Mouse (Mus musculus) kidney, postnatal 4 days (tissue): ENCODE measurements around the gene Oscar.

Experiments
- DNase-seq, 2 experiments: peaks; one replicate each; pipeline ENCODE4 v3.0.0; 2021; ENCODE audit warnings: mixed read lengths in 2 of 2

The Oscar gene

DNA sequence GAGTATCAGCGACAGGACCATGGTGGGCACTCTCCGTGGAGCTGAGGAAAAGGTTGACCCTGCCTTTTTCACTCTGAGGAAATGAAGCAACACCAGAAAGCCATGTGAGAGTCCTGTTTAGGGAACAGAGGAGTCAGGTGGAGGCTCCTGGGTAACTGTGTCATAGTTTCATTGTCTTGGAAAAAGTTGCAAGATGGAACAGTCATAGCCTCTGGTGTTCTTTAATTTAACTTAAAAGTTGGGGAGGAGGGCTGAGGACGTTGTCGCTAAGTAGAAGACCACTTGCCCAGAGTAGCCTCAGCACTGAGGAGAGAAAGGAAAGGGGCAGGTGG lies at the start of gene Oscar:
Gene Oscar, minus strand, starts transcription at position 101 of the 332 bp plus-strand sequence.
- DNase-seq = no peak

DNA sequence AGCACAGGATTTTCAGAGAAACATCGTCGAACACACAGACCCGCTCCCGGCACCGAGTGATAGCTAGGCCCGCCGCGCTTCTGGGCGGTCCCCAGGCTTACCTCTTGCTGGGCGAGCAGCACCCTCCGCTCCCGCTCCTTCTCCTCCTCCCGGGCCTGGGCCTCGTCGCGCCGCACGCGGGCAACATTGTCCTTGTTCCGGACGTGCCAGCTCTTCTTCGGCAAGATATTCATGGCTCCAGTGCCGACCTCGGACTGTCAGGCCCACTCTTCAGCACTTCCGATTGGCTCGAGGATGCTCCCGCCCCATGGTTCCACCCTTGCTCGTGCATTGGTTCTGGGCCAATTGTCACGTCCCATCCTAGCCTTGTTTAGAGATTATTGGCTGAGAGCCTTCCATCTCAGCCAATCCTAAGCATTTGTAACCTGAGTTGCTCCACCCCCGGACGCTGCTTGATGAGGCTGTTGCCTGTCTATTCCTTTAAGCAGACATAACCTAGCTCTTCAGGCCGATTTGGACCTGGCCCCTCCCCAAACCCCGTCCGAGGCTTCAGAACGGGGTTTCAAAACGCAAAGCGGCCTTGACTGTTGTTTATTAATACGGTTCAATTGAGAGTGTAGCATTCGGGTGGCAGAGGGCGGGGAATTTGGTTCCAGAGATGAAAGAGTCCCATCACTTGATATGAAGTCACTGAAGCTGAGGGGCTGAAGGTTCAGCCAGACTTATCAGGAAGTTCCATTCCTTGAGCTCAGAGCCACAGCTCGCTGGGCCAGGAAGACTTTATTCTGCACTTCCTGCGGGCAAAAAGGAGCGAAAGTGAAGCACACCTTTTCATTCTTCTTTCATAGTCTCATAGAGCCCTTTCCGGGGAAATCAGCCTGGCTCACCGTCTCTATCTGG lies 49.5 kb upstream of the Oscar start, which contains the start of gene Leng1:
Gene Leng1, minus strand, starts transcription at position 626 of the 900 bp plus-strand sequence.
- peak; percentile 95 to 97 for DNase-seq

DNA sequence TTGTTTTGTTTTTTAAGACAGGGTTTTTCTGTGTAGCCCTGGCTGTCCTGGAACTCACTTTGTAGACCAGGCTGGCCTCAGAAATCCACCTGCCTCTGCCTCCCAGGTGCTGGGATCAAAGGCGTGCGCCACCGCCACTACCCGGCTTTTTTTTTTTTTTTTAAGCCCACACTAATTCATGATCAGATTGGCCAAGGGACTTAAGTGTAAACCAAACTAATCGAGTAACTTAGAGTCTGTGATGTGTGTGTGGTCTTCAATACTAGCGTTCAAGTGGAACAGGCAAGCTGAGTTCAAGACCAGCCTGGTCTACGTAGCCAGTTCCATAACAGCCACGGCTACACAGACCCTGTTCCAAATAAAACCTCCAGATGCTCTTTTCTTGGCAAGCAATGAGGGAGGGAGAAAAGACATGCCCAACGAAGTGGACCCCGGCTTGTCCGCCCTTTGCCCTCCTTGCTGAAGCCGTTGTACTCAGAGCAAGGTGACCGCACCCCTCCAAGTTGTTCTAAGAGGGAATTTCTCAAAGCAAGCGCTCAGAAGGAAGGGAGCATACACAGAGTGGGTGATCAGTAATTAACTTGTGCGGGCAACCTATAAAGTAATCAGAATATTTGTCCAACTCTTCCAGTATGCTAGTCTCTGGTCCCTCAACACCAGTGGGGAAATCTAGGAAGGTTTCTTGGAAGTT lies 48.7 kb upstream of the Oscar start:
- peak; percentile 37 to 62 for DNase-seq

DNA sequence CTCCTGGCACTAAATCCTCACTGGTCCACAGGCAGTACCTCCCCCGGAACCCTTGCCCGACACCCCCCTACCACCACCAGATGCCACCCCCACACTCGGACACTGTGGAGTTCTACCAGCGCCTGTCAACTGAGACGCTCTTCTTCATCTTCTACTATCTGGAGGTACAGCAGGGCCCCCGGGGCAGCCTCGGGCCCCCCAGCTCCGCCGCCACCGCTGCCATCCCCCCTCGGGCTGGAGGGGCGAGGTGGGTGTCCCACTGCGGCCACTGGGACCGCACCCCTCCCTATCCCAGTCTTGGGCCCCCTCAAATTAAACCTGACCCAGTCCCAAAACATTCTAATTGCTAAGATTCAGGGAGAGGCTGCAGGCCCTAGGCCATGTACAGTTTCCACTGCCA lies 42.6 kb upstream of the Oscar start:
- no peak for DNase-seq

DNA sequence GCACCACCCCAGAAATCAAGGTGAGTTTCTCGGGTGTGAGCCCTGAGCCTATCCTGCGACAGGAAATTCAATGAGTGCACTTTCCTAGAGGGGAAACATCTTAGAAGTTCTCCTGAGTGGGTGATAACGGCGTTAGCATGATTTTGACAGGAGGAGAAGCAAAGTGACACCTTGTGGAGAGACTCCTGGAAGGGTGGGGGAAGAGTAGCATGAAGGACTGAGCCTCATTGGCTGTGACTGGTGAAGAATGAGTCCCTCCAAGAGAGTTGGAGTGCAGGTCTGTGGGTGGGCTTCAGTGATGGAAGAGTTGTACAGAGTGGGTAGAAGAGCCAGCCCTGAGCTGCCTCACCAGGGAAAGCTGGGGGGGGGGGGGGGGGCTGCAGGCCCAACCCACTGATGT lies 41.0 kb upstream of the Oscar start:
- no peak for DNase-seq

DNA sequence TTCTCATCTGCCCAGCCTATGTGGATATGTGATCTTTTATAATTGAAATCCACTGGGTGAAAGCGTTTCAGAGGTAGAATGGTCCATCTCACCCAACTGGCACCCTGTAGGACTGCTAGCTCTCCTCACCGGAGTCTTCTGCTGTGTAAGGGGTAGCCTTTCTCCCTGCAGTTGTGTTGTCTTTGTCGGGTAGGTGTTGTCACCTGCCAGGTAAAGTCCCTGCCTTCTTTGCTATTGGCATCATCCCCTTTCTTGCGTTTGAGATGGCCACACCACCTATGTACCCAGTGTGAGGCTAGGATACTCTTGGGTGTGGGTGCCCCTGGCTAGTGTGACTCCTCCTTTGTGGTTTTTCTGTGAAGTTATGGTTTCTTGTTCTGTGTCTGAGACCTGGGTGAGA lies 30.7 kb upstream of the Oscar start:
- no peak for DNase-seq

DNA sequence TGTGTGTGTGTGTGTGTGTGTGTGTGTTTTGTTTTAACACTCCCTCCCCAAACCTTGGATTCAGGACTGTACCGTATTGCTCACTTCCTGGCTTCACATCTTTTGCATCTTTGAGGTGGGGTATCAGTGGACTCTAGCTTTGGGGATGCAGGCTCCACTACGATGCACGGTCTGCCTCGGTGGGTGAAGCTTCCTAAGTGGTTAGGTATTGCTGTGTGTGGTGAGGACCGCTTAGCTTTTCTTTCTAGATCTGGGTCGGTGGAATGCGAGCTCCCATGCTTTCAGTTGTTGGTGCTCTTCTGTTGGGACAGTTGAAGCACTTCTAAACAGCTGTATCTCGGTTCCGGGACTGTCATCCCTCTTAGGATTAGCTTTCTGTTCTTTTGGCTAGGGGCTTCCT lies 30.2 kb upstream of the Oscar start:
- no peak for DNase-seq

DNA sequence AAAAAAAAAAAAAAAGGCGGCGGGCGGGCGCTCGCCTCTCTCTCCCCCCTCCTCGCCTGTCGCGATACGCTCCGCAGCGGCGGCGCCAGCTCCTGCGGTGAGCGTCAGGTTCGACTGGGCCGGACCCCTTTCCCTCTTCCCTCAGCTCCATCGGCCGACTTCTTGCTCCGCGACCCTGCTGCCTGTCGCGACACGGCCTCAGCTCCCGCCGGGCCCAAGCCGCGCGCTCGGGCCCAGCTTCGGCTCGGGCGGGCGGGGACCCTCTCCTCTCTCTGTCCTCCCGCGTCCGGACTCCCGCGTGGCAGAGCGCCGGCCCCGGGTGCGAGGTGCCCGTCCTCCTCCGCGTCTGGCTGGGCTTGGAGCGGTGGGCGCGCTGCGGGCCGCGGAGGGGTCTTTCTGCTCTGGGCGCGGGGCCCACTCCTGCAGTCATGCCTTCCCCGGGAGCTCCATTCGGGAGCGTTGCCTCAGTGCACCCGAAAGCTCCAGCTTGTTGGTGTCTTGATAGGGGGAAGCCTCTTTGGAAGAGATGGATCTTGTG lies 29.6 kb upstream of the Oscar start:
- DNase-seq = no peak

DNA sequence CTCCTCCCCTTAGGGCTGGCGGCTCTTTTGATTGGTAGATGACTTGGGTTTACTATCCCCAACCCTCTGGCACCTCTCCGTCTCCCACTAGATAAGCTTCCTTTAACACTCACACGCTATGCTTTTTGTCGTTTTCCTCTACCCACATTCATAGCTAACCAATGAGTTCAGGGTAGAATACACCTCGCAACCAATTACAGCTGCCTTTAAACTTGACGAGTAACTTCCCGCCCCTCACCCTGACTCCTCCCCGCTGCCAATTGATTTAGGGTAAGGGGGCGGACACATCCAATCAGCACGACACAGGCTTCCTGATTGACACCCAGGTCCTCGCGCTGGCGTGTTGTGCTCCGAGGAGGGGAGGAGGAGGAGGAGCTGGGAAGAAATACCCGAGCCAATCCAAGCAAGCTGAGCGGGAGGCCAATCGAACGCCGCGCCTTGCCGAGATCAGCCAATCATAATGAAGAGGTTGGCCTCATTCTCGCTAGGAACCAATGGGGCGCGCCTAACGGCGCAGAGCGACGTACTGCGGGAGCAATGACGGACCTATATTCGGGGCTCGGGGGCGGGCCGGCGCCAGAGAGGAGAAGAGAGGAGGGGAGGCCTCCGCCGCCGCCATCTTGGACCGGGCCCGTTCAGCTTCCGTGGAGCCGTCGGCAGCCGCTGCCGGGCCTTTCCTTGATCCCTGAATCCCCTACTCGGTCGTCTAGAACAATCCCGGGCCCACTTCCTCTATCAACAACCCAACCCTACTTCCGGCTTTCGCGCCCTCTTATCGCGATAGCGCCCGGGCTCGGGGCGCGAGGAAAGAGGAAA lies 28.9 kb upstream of the Oscar start, which contains the start of gene Cnot3:
Gene Cnot3, plus strand, starts transcription at position 597 of the 816 bp plus-strand sequence.
- DNase-seq = peak; percentile 97 to 99

DNA sequence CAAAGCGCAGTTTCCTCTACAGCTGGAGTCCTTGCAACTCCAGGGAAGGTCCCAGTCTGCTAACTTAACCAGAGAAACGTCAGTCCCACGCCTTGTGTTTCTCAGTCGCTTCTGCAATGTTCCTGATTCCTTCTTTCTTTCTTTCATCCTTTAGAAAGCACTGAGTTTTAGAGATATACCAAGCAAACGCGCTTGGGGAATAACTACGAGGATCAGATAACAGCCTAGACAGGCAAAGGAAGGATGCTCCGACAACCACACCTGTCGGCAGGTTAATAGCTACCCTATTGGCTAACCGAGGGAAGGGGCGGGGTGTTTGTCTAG lies 28.4 kb upstream of the Oscar start:
- DNase-seq = peak; percentile 91 to 94

DNA sequence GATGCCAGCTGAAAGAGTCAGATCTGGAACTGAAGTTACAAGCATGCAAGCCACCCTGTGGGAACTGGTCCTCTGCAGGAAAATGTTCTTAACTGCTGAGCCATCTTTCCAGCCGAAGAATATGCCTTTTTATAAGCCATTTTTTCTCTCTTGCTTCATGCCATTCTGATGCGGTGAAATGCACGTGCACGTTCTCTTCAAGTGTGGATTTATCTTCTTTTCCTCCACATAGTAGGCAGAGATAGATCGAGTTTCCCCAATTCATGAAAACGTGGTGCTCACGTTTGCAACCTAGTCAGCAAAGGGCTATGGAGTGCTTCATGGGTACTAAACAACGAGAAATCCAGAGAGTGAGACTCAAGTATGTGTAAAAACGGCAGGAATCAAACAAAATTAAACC lies 27.9 kb upstream of the Oscar start:
- no peak for DNase-seq

DNA sequence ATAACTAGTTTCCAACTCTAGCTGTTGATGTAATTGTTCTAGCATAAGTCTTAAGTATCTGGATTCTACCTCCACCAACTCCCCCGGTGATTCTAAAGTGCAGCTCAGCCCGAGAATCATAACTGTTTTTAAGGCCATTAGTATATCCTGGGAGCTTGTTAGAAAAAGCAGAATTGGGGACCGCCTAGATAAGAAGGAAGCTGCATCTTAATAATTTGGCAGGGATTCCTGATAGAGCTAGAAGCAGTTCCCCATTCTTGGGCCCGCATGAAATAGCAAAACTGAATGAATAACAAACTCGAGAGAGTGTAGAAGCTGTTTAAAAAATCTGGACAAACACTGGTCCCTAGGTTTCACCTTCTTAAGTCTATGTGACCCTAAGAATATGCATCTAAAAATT lies 27.5 kb upstream of the Oscar start:
- DNase-seq = no peak

DNA sequence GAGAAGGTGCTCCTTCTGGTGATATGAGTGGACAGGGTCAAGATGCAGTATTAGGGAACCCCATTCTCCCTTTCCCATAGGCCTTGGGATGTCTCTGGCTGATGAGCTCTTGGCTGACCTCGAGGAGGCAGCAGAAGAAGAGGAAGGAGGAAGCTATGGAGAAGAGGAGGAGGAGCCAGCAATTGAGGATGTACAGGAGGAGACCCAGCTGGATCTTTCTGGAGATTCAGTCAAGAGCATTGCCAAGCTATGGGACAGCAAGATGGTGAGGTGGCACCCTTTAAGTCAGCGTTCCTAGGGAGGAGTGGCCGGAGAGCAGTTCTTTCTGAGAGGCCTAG lies 14.5 kb upstream of the Oscar start:
- DNase-seq = no peak

DNA sequence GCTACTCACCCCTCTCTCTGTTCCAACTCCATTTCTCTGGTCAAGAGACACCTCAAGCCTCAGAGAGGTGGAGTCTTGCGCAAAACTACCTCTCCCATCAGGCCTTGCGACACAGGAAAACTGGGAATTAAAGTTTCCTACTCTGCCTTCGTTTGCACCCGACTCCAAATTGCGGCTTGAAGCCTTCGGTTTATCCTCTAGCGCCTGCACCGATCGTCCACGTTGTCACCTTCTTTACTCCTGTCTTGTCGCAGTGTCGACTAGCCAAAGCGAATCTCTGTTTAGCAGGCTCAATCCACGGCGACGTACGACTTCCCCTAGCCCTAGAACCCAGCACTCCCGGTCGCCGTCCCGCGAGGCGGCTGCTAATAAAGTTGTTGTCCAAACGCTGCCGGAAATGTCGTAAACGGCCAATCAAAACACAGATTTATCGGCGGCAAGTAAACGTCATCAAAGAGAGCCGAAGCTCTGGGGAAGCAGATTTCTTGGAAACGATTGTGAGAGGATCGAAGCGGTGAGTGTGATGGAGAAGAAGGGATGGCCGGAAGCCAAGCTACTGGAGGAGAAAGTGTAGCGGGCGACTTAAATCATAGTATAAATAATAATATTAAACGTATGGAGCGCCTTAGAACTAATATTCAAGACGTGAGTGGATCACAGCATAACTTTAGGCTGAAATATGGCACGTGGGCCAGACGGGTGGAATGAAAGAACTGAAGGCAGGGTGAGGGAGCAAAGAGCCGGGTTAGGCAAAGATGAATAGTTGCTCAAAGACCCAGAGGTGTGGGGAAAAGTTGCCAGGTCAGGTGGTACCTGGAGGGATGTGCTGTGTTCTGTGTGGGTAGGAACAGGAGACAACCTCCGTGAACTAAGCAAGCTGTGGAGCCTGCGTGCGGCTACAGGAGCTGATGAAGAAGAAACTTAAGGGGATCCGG lies 13.9 kb upstream of the Oscar start, which contains the start of the genes Tfpt and Prpf31:
Gene Tfpt, minus strand, starts transcription at position 387 of the 935 bp plus-strand sequence.
Gene Prpf31, plus strand, starts transcription at position 443 of the 935 bp plus-strand sequence.
- DNase-seq = peak; percentile 90 to 93

DNA sequence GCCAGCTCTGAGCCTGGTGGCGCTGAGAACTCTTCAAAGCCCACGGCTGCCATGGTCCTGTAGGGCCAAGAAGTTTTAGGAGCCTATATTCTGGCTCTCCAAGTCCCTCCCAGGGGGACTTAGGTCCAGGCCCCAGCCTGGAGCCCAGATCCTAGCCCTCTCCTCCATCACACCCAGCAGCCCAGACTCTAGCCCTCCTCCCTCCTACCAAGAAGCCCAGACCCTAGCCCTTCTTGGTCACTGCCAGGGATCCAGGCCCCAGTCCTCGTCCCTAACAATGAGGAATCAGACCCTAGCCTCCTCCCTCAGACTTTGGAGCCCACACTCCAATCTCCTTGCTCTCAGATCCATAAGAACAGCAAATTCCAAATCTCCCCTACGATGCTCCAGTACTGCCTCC lies 13.1 kb upstream of the Oscar start:
- DNase-seq = no peak

DNA sequence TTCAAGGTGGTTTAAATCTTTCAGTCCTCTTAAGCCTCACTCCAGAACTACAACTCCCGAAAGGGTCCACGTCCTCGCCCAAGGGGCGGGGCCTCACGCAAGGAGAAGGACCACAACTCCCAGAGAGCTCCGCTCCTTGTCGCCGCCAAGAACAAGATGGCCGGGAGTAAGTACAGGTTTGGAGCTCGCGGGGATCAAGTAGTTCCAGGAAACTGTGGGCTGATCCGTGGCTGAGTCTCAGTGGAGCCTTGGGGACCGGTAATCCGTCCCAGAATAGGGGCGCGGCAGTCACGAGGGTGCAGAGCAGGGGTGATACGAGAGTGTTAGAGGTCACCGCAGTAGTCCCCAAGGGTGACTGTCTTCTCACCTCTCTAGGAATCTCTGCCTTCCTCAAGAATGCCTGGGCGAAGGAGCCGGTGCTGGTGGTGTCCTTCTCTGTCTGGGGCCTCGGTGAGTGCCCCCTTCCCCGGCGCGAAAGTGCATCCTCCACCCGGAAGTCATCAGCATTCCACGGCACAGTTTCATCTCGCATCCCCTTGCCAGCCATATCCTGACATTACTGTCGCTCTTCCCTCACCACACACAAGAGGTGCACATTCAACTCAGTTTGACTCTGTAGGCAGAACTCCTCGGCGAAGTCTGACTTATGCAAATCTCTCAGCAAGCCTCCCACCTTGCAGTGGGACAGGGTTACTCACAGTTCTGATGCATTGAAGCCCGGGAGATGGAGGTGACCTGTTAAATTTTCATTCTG lies 1.5 kb upstream of the Oscar start, which contains the start of gene Ndufa3:
Gene Ndufa3, plus strand, starts transcription at position 132 of the 754 bp plus-strand sequence.
- DNase-seq = peak; percentile 87 to 93

DNA sequence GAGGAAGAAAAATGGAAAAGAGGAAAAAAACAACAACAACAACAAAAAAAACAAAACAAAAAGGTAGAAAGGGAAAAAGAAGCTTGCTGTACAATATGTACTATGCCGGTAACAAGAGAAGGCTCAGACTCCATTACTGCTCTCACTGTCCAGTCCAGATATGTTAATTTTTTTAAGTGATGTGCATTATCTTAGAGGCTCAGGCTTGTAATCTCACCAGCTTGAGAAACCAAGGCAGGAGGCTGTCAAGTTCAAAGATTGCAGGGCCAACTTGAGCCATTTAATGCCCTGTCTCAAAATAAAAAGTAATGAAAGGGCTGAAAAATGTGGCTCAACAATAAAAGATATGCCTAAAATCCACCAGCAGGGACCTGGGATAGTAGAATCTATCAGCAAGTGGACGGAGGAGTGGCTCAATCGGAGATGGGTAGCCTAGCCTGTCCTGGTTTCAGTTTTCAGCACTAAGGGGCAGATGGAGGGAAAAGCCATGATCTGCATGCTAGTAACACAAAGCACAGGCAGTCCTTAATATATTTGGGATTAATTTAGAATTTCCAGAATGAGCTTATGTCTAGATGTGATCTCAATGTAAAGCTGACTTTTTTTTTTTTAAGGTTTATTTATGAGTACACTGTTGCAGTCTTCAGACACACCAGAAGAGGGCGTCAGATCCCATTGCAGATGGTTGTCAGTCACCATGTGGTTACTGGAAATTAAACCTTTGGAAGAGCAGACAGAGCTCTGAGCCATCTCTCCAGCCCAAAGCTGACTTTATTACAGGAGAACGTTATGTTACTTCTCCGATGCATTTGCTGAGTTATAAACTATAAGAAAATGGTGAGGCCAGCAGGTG lies 658 bp upstream of the Oscar start:
- DNase-seq = peak in 1 of 2 experiments; percentile 33

DNA sequence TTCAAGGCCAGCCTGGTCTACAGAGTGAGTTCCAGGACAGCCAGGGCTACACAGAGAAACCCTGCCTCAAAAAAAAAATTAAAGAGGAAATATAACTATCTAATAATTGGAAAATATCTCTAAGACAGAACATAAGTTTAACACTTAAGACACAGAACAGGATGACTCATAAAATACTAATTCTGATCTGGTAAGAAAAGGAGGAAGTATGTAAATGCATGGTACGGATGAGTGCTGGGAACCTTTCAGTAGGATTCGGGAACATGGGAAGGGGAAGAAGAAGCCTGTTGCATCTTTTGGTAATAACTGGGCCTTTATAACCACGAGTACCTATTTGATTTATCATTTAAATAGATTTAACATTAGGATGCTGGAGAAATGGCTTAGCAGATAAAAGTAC lies 1.9 kb downstream of the Oscar start:
- DNase-seq = no peak

DNA sequence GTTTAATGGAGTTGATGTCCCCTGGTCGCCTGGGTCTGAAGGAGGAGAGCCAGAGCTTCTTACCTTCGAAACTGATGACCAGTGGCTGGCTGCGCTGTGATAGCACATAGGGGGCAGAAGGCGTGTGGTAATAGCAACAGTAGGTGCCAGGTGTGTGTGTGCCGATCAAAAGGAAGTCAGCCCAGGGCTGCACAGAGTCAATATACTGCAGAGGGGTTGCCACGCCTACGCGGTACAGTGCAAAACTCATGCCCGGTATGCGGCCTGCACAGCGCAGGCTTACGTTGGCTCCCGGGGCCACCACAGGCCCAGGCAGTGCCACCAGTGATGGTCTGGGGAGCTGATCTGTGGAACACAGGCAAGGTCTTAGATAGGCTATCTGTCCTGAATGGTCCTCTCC lies 5.0 kb downstream of the Oscar start:
- no peak for DNase-seq

DNA sequence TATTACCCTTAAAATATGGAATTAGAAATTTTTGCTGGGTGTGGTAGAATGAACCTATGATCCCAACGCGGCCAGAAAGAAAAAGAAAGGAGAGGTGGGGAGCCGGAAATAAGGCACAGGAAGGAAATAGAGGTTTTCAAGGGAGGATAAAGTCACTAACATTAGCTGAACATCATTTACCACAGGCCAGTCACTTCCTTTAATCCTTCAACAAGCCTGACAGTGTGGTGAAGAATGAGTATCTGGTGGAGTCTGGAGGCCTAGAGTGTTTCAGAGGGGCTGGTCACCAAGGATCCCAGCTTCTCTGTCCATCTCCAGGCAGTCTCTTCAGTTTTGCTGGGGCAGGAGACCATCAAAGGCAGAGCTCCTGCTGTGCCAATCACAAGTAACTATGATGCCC lies 5.5 kb downstream of the Oscar start:
- no peak for DNase-seq
